20 mouse cellular contexts compared by ENCODE assay signal in the genomic region with DNA sequence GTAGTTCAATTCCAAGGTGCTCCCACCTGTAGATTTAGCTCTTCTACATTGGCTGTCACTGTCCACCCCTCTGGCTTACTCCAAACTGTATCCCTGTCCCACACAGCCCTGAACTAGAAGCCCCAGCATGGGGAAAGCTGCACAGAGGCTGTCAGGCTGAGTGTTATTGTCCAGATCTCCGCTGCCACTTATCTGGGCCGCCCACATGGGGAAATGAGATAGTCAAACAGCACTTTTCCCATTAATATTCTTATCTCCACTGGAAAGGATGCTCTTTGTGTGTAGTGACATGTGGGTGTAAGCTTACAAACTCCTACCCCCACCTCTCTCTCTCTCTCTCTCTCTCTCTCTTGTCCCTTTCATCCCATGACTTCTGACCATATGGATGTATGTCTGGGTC. TPM values are rescaled to one million over a fixed set of nuclear protein-coding genes. Genes with fewer than 3 reads are reported as not detected.
DNase-seq lines count a peak whose midpoint lies in the region; ATAC-seq and TF ChIP-seq lines count a peak whose summit lies in the region.
"Had no signal": no experiment of that assay in that cellular context is flagged by ENCODE, and none has a peak within 500 bp of the region (broad histone marks: within the 10 kb centered on the region; RNA-seq: fewer than 3 reads in every experiment).

No protein-coding gene starts in this region.

- no peak overlapping the region for H3K9ac ChIP-seq in intestine, embryonic 15.5 days
- H3K9ac ChIP-seq in intestine, postnatal 0 days (ENCODE audit: low read depth, low read length), result no peak overlapping the region
- H3K9ac ChIP-seq: embryonic facial prominence, embryonic 15.5 days; forebrain, embryonic 15.5 days; kidney, embryonic 15.5 days had no signal

- 0 out of 2 replicates have a peak, but pooled peaks have one; percentile 25 for ATAC-seq in intestine, embryonic 15.5 days
- ATAC-seq in intestine, postnatal 0 days, result no peak
- peak; percentile 77 for ATAC-seq in megakaryocyte-erythroid progenitor cell, adult 5-6 weeks (replicated peaks; ENCODE audit: low FRiP score, low TSS enrichment, poor library complexity, severe bottlenecking)
- no peak for ATAC-seq in frontal cortex, adult (ENCODE audit: low TSS enrichment)
- ATAC-seq: forebrain, embryonic 15.5 days had no signal

- 57% methylated on average over 2 of the region's 2 CpGs for WGBS in intestine, embryonic 15.5 days
- 68% methylated on average over 2 of the region's 2 CpGs for WGBS in intestine, postnatal 0 days

- 0 out of 2 replicates have a peak, but pooled peaks cover 3% of the 10 kb centered on the region for H3K4me1 ChIP-seq in intestine, embryonic 15.5 days (replicated peaks)
- 0 out of 2 replicates have a peak, but pooled peaks cover under 1% of the 10 kb centered on the region for H3K4me1 ChIP-seq in intestine, postnatal 0 days (replicated peaks; ENCODE audit: control insufficient read depth, insufficient read depth, low read length)
- H3K4me1 ChIP-seq: embryonic facial prominence, embryonic 15.5 days; forebrain, embryonic 15.5 days; limb, embryonic 10.5 days had no signal

- no peak overlapping the region for H3K4me3 ChIP-seq in intestine, embryonic 15.5 days (replicated peaks)
- H3K4me3 ChIP-seq in intestine, postnatal 0 days (ENCODE audit: low read depth, low read length), result no peak overlapping the region
- H3K4me3 ChIP-seq: embryonic facial prominence, embryonic 15.5 days; forebrain, embryonic 15.5 days; kidney, embryonic 15.5 days; limb, embryonic 10.5 days had no signal

- TF ChIP-seq CTCF in intestine, postnatal 0 days (IDR thresholded peaks at IDR 0.05; ENCODE audit: low read depth), result no peak

- peak; percentile 41 for DNase-seq in embryo, embryonic 10 days (ENCODE audit: low spot score)
- no peak for DNase-seq in embryo, embryonic 9.5 days (ENCODE audit: extremely low spot score)
- DNase-seq in liver, result peak; percentile 87
- no peak for DNase-seq in cerebellum, adult 9-11 months
- DNase-seq: cerebellum, adult 11-12 months; thymus, postnatal 14 days had no signal

- H3K27me3 ChIP-seq in intestine, embryonic 15.5 days (replicated peaks), result peaks cover 2% of the 10 kb centered on the region; the same call in 1 of the 2 replicates
- H3K27me3 ChIP-seq in intestine, postnatal 0 days (replicated peaks; ENCODE audit: control insufficient read depth, insufficient read depth, low read length), result no peaks in the 10 kb centered on the region
- H3K27me3 ChIP-seq: CH12.LX; forebrain, embryonic 15.5 days had no signal

- H3K36me3 ChIP-seq in intestine, embryonic 15.5 days, result no peaks in the 10 kb centered on the region
- no peaks in the 10 kb centered on the region for H3K36me3 ChIP-seq in intestine, postnatal 0 days (ENCODE audit: control insufficient read depth, insufficient read depth)
- H3K36me3 ChIP-seq: embryonic facial prominence, embryonic 15.5 days; forebrain, embryonic 15.5 days; kidney, embryonic 15.5 days; limb, embryonic 10.5 days had no signal

- H3K4me2 ChIP-seq in intestine, embryonic 15.5 days (replicated peaks), result no peak overlapping the region
- H3K4me2 ChIP-seq in intestine, postnatal 0 days (replicated peaks; ENCODE audit: low read depth), result no peak overlapping the region
- H3K4me2 ChIP-seq: embryonic facial prominence, embryonic 15.5 days; forebrain, embryonic 15.5 days; kidney, embryonic 15.5 days had no signal

- no peak overlapping the region for H3K27ac ChIP-seq in intestine, embryonic 15.5 days
- no peak overlapping the region for H3K27ac ChIP-seq in intestine, postnatal 0 days (ENCODE audit: low read depth, low read length)
- H3K27ac ChIP-seq: embryonic facial prominence, embryonic 15.5 days; forebrain, embryonic 15.5 days; kidney, embryonic 15.5 days; limb, embryonic 10.5 days had no signal

- no peaks in the 10 kb centered on the region for H3K9me3 ChIP-seq in intestine, embryonic 15.5 days
- no peaks in the 10 kb centered on the region for H3K9me3 ChIP-seq in intestine, postnatal 0 days (ENCODE audit: control insufficient read depth)
- H3K9me3 ChIP-seq: embryonic facial prominence, embryonic 15.5 days; forebrain, embryonic 15.5 days; kidney, embryonic 15.5 days; limb, embryonic 10.5 days had no signal

RNA-seq across cellular contexts. Expression of gene Defb30, which starts 12.4 kb away (rescaled TPM):
- not detected in 2 replicates for polyA plus RNA-seq in intestine, embryonic 15.5 days (2015; fragmentation: Nextera tagmentation; extraction: Ambion mirVana)
- not detected in 2 replicates for polyA plus RNA-seq in intestine, postnatal 0 days (2015; fragmentation: Nextera tagmentation; extraction: Ambion mirVana)
- total RNA-seq in megakaryocyte-erythroid progenitor cell, adult 5-6 weeks (2014; fragmentation: Nextera tagmentation), result not detected in 2 replicates
- total RNA-seq in megakaryocyte-erythroid progenitor cell, adult 5-6 weeks (2017), result not detected in 2 replicates
- total RNA-seq: CH12.LX; gastrocnemius, adult 18-20 months; heart, adult 18-20 months had no signal
- polyA plus RNA-seq: embryonic facial prominence, embryonic 15.5 days; forebrain, embryonic 15.5 days; kidney, embryonic 15.5 days; limb, embryonic 10.5 days; lung, embryonic 16.5 days; neural tube, embryonic 14.5 days; stomach, embryonic 14.5 days had no signal

RNA-seq across cellular contexts. Expression of gene Defb42, which starts 15.4 kb away (rescaled TPM):
- 0.19 and 0.26 TPM in 2 replicates for polyA plus RNA-seq in intestine, embryonic 15.5 days (2015; fragmentation: Nextera tagmentation; extraction: Ambion mirVana)
- polyA plus RNA-seq in intestine, postnatal 0 days (2015; fragmentation: Nextera tagmentation; extraction: Ambion mirVana), result 0.39 TPM in 1 of 2 replicates, not detected in the other
- total RNA-seq in megakaryocyte-erythroid progenitor cell, adult 5-6 weeks (2014; fragmentation: Nextera tagmentation), result not detected in 2 replicates
- 1.1 TPM in 1 of 2 replicates, not detected in the other for total RNA-seq in megakaryocyte-erythroid progenitor cell, adult 5-6 weeks (2017)
- total RNA-seq: CH12.LX; gastrocnemius, adult 18-20 months had no signal
- polyA plus RNA-seq: embryonic facial prominence, embryonic 15.5 days; limb, embryonic 10.5 days; stomach, embryonic 14.5 days had no signal

RNA-seq across cellular contexts. Expression of gene Defb43, which starts 50.6 kb away (rescaled TPM):
- polyA plus RNA-seq in intestine, embryonic 15.5 days (2015; fragmentation: Nextera tagmentation; extraction: Ambion mirVana), result not detected in 2 replicates
- not detected in 2 replicates for polyA plus RNA-seq in intestine, postnatal 0 days (2015; fragmentation: Nextera tagmentation; extraction: Ambion mirVana)
- total RNA-seq in megakaryocyte-erythroid progenitor cell, adult 5-6 weeks (2014; fragmentation: Nextera tagmentation), result not detected in 2 replicates
- total RNA-seq in megakaryocyte-erythroid progenitor cell, adult 5-6 weeks (2017), result not detected in 2 replicates
- total RNA-seq: CH12.LX; gastrocnemius, adult 18-20 months; heart, adult 18-20 months had no signal
- polyA plus RNA-seq: embryonic facial prominence, embryonic 15.5 days; forebrain, embryonic 15.5 days; kidney, embryonic 15.5 days; limb, embryonic 10.5 days; lung, embryonic 16.5 days; neural tube, embryonic 14.5 days; stomach, embryonic 14.5 days had no signal

Comparison
In these comparisons a context has a peak if more than half of its experiments do, and no peak if none do; other contexts are left out.
1. DNase-seq: peak in embryo, embryonic 10 days (single experiment) and liver (single experiment); none in embryo, embryonic 9.5 days (single experiment) and cerebellum, adult 9-11 months (single experiment).
2. ATAC-seq: peak in intestine, embryonic 15.5 days (single experiment) and megakaryocyte-erythroid progenitor cell, adult 5-6 weeks (single experiment); none in intestine, postnatal 0 days (single experiment) and frontal cortex, adult (single experiment).